Mouse (Mus musculus): ENCODE measurements around the gene Tex261. TPM values are rescaled to one million over a fixed set of nuclear protein-coding genes. Genes with fewer than 3 reads are reported as not detected.

The Tex261 gene
- total and polyA plus RNA-seq, 2 experiments = 30.0 to 98.1 TPM

- Histone ChIP-seq H3K27me3 (ENCODE audit: control insufficient read depth, insufficient read depth, low read length) (no peaks in the 10 kb centered on the region), H3K4me3 (ENCODE audit: insufficient read depth, low read depth, low read length) (no peak overlapping the region), H3K79me2 (ENCODE audit: control insufficient read depth, insufficient read depth, low read length) (no peaks in the 10 kb centered on the region), H3K36me3 (ENCODE audit: control insufficient read depth, insufficient read depth, low read length) (no peaks in the 10 kb centered on the region), H3K9ac (ENCODE audit: low read depth, low read length) (no peak overlapping the region), H3K27ac (replicated peaks; ENCODE audit: insufficient read depth, low read depth, low read length) (no peak overlapping the region), H3K4me1 (ENCODE audit: control insufficient read depth, insufficient read depth, low read length) (no peaks in the 10 kb centered on the region; the same call in 1 of the 2 replicates)
- TF ChIP-seq POLR2A (IDR thresholded peaks at IDR 0.05; ENCODE audit: extremely low read depth, insufficient read depth, low read length) = no peak
- WGBS = 80% methylated on average over 3 of the region's 3 CpGs
- no peak for DNase-seq (ENCODE audit: extremely low read depth, low read depth, low spot score)
These were observed 26.3 kb downstream of the Tex261 start for GRCm38 (mm10) chr6:83749286-83749685.

DNA sequence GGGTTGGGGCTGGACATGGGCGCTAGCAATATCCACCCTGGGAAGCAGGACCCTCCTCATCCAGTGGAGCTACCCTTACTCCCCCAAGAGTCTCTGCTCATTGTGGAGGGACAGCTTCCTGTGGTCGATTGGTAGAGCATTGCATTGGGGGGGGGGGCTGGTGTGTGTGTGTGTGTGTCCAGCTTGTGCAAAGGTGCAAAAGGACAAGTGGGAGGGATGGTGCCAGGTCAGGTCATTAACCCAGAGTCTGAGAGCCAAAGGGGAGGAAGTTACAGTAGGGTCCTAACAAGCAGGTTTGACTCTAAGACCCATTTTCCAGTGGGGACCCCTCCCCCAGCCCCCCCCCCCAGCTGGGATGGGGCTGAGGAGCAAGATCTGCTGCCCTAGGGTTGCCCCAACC is 30.1 kb downstream of the Tex261 start:
- TF ChIP-seq CTCF (IDR thresholded peaks at IDR 0.05; ENCODE audit: low read depth, low read length) (no peak), POLR2A (IDR thresholded peaks at IDR 0.05; ENCODE audit: extremely low read depth, insufficient read depth, low read length) (no peak)
- H3K36me3 ChIP-seq (ENCODE audit: control insufficient read depth, insufficient read depth, low read length) = no peaks in the 10 kb centered on the region
- no peak overlapping the region for H3K4me3 ChIP-seq (ENCODE audit: insufficient read depth, low read depth, low read length)
- no peak overlapping the region for H3K27ac ChIP-seq (replicated peaks; ENCODE audit: insufficient read depth, low read depth, low read length)
- 44% methylated on average over 2 of the region's 2 CpGs for WGBS
- H3K79me2 ChIP-seq (ENCODE audit: control insufficient read depth, insufficient read depth, low read length) = no peaks in the 10 kb centered on the region
- H3K27me3 ChIP-seq (ENCODE audit: control insufficient read depth, insufficient read depth, low read length) = no peaks in the 10 kb centered on the region
- peak; percentile 59 for DNase-seq (ENCODE audit: extremely low read depth, low read depth, low spot score)
- peaks cover 2% of the 10 kb centered on the region for H3K4me1 ChIP-seq (ENCODE audit: control insufficient read depth, insufficient read depth, low read length)
- no peak overlapping the region for H3K9ac ChIP-seq (ENCODE audit: low read depth, low read length)

GRCm38 (mm10) chr6:83744557-83744956 is 31.1 kb downstream of the Tex261 start:
- no peaks in the 10 kb centered on the region for H3K79me2 ChIP-seq (ENCODE audit: control insufficient read depth, insufficient read depth, low read length)
- no peak overlapping the region for H3K4me3 ChIP-seq (ENCODE audit: insufficient read depth, low read depth, low read length)
- peaks cover 2% of the 10 kb centered on the region for H3K4me1 ChIP-seq (ENCODE audit: control insufficient read depth, insufficient read depth, low read length)
- no peak overlapping the region for H3K9ac ChIP-seq (ENCODE audit: low read depth, low read length)
- H3K36me3 ChIP-seq (ENCODE audit: control insufficient read depth, insufficient read depth, low read length) = no peaks in the 10 kb centered on the region
- 84% methylated on average over 5 of the region's 5 CpGs for WGBS
- DNase-seq (ENCODE audit: extremely low read depth, low read depth, low spot score) = no peak
- no peaks in the 10 kb centered on the region for H3K27me3 ChIP-seq (ENCODE audit: control insufficient read depth, insufficient read depth, low read length)
- no peak for TF ChIP-seq CTCF (IDR thresholded peaks at IDR 0.05; ENCODE audit: low read depth, low read length)
- TF ChIP-seq POLR2A (IDR thresholded peaks at IDR 0.05; ENCODE audit: extremely low read depth, insufficient read depth, low read length) = no peak
- no peak overlapping the region for H3K27ac ChIP-seq (replicated peaks; ENCODE audit: insufficient read depth, low read depth, low read length)

- Histone ChIP-seq H3K36me3 (ENCODE audit: control insufficient read depth, insufficient read depth, low read length) (no peaks in the 10 kb centered on the region), H3K4me3 (ENCODE audit: insufficient read depth, low read depth, low read length) (no peak overlapping the region), H3K4me1 (ENCODE audit: control insufficient read depth, insufficient read depth, low read length) (peaks cover 2% of the 10 kb centered on the region), H3K9ac (ENCODE audit: low read depth, low read length) (no peak overlapping the region), H3K27ac (replicated peaks; ENCODE audit: insufficient read depth, low read depth, low read length) (no peak overlapping the region), H3K79me2 (ENCODE audit: control insufficient read depth, insufficient read depth, low read length) (no peaks in the 10 kb centered on the region), H3K27me3 (ENCODE audit: control insufficient read depth, insufficient read depth, low read length) (no peaks in the 10 kb centered on the region)
- WGBS = 76% methylated on average over 5 of the region's 5 CpGs
- TF ChIP-seq CTCF (IDR thresholded peaks at IDR 0.05; ENCODE audit: low read depth, low read length) = no peak
- no peak for DNase-seq (ENCODE audit: extremely low read depth, low read depth, low spot score)
These were observed 31.5 kb downstream of the Tex261 start for GRCm38 (mm10) chr6:83744126-83744525.

DNA sequence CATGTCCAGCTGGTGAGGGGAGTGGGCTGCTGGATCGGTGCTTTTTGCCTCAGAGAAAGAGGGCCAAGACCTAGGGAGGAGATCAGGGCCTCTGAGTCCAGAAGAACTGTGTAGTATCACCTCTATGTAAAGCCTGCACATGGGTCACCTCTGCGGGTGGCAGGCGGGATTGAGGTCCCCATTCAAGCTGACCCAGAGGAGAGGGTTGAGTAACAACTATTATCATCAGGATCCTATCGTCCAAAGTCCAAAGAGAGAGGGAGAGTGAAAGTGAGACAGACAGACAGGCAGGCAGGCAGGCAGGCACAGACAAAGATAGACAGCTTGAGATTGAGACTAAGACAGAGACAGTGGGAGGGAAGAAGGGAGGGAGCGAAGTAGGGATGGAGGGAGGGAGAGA is 32.4 kb downstream of the Tex261 start:
- 24% methylated on average over 5 of the region's 5 CpGs for WGBS
- no peaks in the 10 kb centered on the region for H3K36me3 ChIP-seq (ENCODE audit: control insufficient read depth, insufficient read depth, low read length)
- no peak overlapping the region for H3K4me3 ChIP-seq (ENCODE audit: insufficient read depth, low read depth, low read length)
- TF ChIP-seq CTCF (IDR thresholded peaks at IDR 0.05; ENCODE audit: low read depth, low read length) (no peak), POLR2A (IDR thresholded peaks at IDR 0.05; ENCODE audit: extremely low read depth, insufficient read depth, low read length) (no peak)
- no peak overlapping the region for H3K9ac ChIP-seq (ENCODE audit: low read depth, low read length)
- no peaks in the 10 kb centered on the region for H3K79me2 ChIP-seq (ENCODE audit: control insufficient read depth, insufficient read depth, low read length)
- H3K27me3 ChIP-seq (ENCODE audit: control insufficient read depth, insufficient read depth, low read length) = no peaks in the 10 kb centered on the region
- peaks cover 2% of the 10 kb centered on the region for H3K4me1 ChIP-seq (ENCODE audit: control insufficient read depth, insufficient read depth, low read length)
- DNase-seq (ENCODE audit: extremely low read depth, low read depth, low spot score) = peak; percentile 78
- no peak overlapping the region for H3K27ac ChIP-seq (replicated peaks; ENCODE audit: insufficient read depth, low read depth, low read length)

GRCm38 (mm10) chr6:83742761-83743160 is 32.9 kb downstream of the Tex261 start, which contains the start of gene Atp6v1b1:
Atp6v1b1 (plus strand) TSS chr6:83742990.
- H3K4me1 ChIP-seq (ENCODE audit: control insufficient read depth, insufficient read depth, low read length) = peaks cover 2% of the 10 kb centered on the region
- no peak within 1 kb of the TSS for H3K9ac ChIP-seq (ENCODE audit: low read depth, low read length)
- no peak within 1 kb of the TSS for H3K4me3 ChIP-seq (ENCODE audit: insufficient read depth, low read depth, low read length)
- TF ChIP-seq POLR2A (IDR thresholded peaks at IDR 0.05; ENCODE audit: extremely low read depth, insufficient read depth, low read length) = no peak
- no peak for TF ChIP-seq CTCF (IDR thresholded peaks at IDR 0.05; ENCODE audit: low read depth, low read length)
- no peak for DNase-seq (ENCODE audit: extremely low read depth, low read depth, low spot score)
- WGBS = 69% methylated on average over 5 of the region's 5 CpGs
- no peaks in the 10 kb centered on the region for H3K36me3 ChIP-seq (ENCODE audit: control insufficient read depth, insufficient read depth, low read length)
- no peaks in the 10 kb centered on the region for H3K79me2 ChIP-seq (ENCODE audit: control insufficient read depth, insufficient read depth, low read length)
- no peak within 1 kb of the TSS for H3K27ac ChIP-seq (replicated peaks; ENCODE audit: insufficient read depth, low read depth, low read length)
- H3K27me3 ChIP-seq (ENCODE audit: control insufficient read depth, insufficient read depth, low read length) = no peaks in the 10 kb centered on the region

All from liver, adult 2 months (tissue).